Mouse (Mus musculus) large intestine, adult 2 months (tissue): Measurements from ENCODE around the gene Tmem114. TPM values are rescaled to one million over a fixed set of nuclear protein-coding genes. Genes with fewer than 3 reads are reported as not detected.

Experiments
- DNase-seq: peaks from one replicate; pipeline ENCODE4 v3.0.0-alpha.2; 2012; ENCODE audit warnings: low read depth, low spot score
- WGBS: fragments of 180-500 bp; shearing (Covaris S2); methylation state at CpG from one replicate; pipeline ENCODE4 v1.1.7; 2018; 5-methylcytosine and 5-hydroxymethylcytosine counted together
- polyA plus RNA-seq: library from polyadenylated mRNA; depleted of rRNA; stranded (reverse); fragments of >200 nt; gene quantifications from 2 replicates; pipeline ENCODE4 v1.2.3, GENCODE M21; 2012; rRNA removed

Tmem114 gene
- polyA plus RNA-seq: 0.07 TPM in 1 of 2 replicates, not detected in the other

GRCm38 (mm10) chr16:8424971-8425330 lies at the start of gene Tmem114:
Gene Tmem114 (minus strand): TSS chr16:8425136.
- no peak for DNase-seq
- WGBS: 2% methylated on average over 16 of the region's 16 CpGs

GRCm38 (mm10) chr16:8470603-8471481 lies 45.9 kb upstream of the Tmem114 start, which contains the start of gene Mettl22:
Gene Mettl22 (plus strand): TSS chr16:8470788.
- 1% methylated on average over 48 of the region's 48 CpGs for WGBS
- peak; percentile 67 for DNase-seq

- no peak for DNase-seq
- WGBS: 75% methylated on average over 2 of the region's 2 CpGs
Measured at GRCm38 (mm10) chr16:8470132-8470531, 45.2 kb upstream of the Tmem114 start.

- WGBS: 23% methylated on average over 6 of the region's 6 CpGs
- DNase-seq: peak; percentile 18
Measured at GRCm38 (mm10) chr16:8459098-8459497, 34.2 kb upstream of the Tmem114 start.

GRCm38 (mm10) chr16:8458391-8458790 lies 33.5 kb upstream of the Tmem114 start:
- 89% methylated on average over 4 of the region's 4 CpGs for WGBS
- no peak for DNase-seq

- DNase-seq: no peak
- WGBS: 44% methylated on average over 2 of the region's 2 CpGs
Measured at GRCm38 (mm10) chr16:8455221-8455620, 30.3 kb upstream of the Tmem114 start.

- no peak for DNase-seq
- 96% methylated on average over 2 of the region's 2 CpGs for WGBS
Measured at GRCm38 (mm10) chr16:8453301-8453700, 28.4 kb upstream of the Tmem114 start.

GRCm38 (mm10) chr16:8446256-8446655 lies 21.3 kb upstream of the Tmem114 start:
- 52% methylated on average over 6 of the region's 6 CpGs for WGBS
- DNase-seq: no peak

GRCm38 (mm10) chr16:8444911-8445310 lies 20.0 kb upstream of the Tmem114 start:
- WGBS: 79% methylated on average over 7 of the region's 7 CpGs
- no peak for DNase-seq

GRCm38 (mm10) chr16:8432616-8433015 lies 7.7 kb upstream of the Tmem114 start:
- no peak for DNase-seq

GRCm38 (mm10) chr16:8429531-8429930 lies 4.6 kb upstream of the Tmem114 start:
- 78% methylated on average over 4 of the region's 4 CpGs for WGBS
- no peak for DNase-seq

More at GRCm38 (mm10) chr16:8432616-8433015, 7.7 kb upstream of the Tmem114 start:
- WGBS: 76% methylated on average over 3 of the region's 3 CpGs

- DNase-seq: no peak
- WGBS: 72% methylated on average over 5 of the region's 5 CpGs
Measured at GRCm38 (mm10) chr16:8425736-8426135, 800 bp upstream of the Tmem114 start.

- 6% methylated on average over 43 of the region's 43 CpGs for WGBS
- no peak for DNase-seq
Measured at GRCm38 (mm10) chr16:8424161-8424970, 570 bp downstream of the Tmem114 start.

GRCm38 (mm10) chr16:8423626-8424114 lies 1.3 kb downstream of the Tmem114 start:
- no peak for DNase-seq
- WGBS: 38% methylated on average over 7 of the region's 7 CpGs

GRCm38 (mm10) chr16:8420842-8421241 lies 4.1 kb downstream of the Tmem114 start:
- DNase-seq: no peak
- 80% methylated on average over 4 of the region's 4 CpGs for WGBS

- WGBS: 77% methylated on average over 10 of the region's 10 CpGs
- DNase-seq: no peak
Measured at GRCm38 (mm10) chr16:8420381-8420780, 4.6 kb downstream of the Tmem114 start.

GRCm38 (mm10) chr16:8419666-8420065 lies 5.3 kb downstream of the Tmem114 start:
- 88% methylated on average over 8 of the region's 8 CpGs for WGBS

GRCm38 (mm10) chr16:8418126-8418525 lies 6.8 kb downstream of the Tmem114 start:
- 79% methylated on average over 3 of the region's 3 CpGs for WGBS
- no peak for DNase-seq

More at GRCm38 (mm10) chr16:8419666-8420065, 5.3 kb downstream of the Tmem114 start:
- DNase-seq: no peak

GRCm38 (mm10) chr16:8417011-8417720 lies 7.8 kb downstream of the Tmem114 start:
- WGBS: 70% methylated on average over 20 of the region's 20 CpGs
- no peak for DNase-seq

GRCm38 (mm10) chr16:8415996-8416395 lies 8.9 kb downstream of the Tmem114 start:
- WGBS: 78% methylated on average over 8 of the region's 8 CpGs
- DNase-seq: no peak
